ENCODE assay signal across 8 mouse cellular contexts in genomic region chr9:37613182-37613910, GRCm38 (mm10). TPM values are rescaled to one million over a fixed set of nuclear protein-coding genes. Genes with fewer than 3 reads are reported as not detected.
A peak's percentile ranks its signal among the peaks of the same experiment; 100 is the strongest.
DNase-seq lines count a peak whose midpoint lies in the region; ATAC-seq and TF ChIP-seq lines count a peak whose summit lies in the region.

Gene Spa17 (minus strand): TSS chr9:37613722.

- TF ChIP-seq RAD21 in CH12.LX (IDR thresholded peaks at IDR 0.05; ENCODE audit: low read depth, low read length): no peak

- dilution Hi-C loops in CH12.LX (cut with MboI; ENCODE audit: extremely low pct_ligation_motif_present, extremely low pct_unique_long_range_greater_than_20kb, low sequenced_read_pairs): no loop called here

- H3K27ac ChIP-seq in CH12.LX (ENCODE audit: insufficient read depth, low read depth): no peak within 1 kb of the TSS
- H3K27ac ChIP-seq in forebrain, embryonic 11.5 days (ENCODE audit: low read depth, low read length): peak within 1 kb of the TSS; percentile 73; the same call in 1 of the 2 replicates
- peak within 1 kb of the TSS; percentile 82 for H3K27ac ChIP-seq in heart, embryonic 16.5 days (ENCODE audit: low read length)
- H3K27ac ChIP-seq in liver, embryonic 15.5 days (replicated peaks): peak within 1 kb of the TSS; percentile 74
- peak within 1 kb of the TSS; percentile 39; the same call in 1 of the 2 replicates for H3K27ac ChIP-seq in neural tube, embryonic 12.5 days

- H3K9ac ChIP-seq in CH12.LX (ENCODE audit: insufficient read depth, low read depth): peak within 1 kb of the TSS; percentile 45; the same call in 1 of the 2 replicates
- H3K9ac ChIP-seq in forebrain, embryonic 11.5 days (ENCODE audit: low read length): peak within 1 kb of the TSS; percentile 86
- peak within 1 kb of the TSS; percentile 81 for H3K9ac ChIP-seq in heart, embryonic 16.5 days (ENCODE audit: low read length)
- peak within 1 kb of the TSS; percentile 65 for H3K9ac ChIP-seq in liver, embryonic 15.5 days
- peak within 1 kb of the TSS; percentile 79 for H3K9ac ChIP-seq in neural tube, embryonic 12.5 days

- H3K9me3 ChIP-seq in CH12.LX (replicated peaks; ENCODE audit: low read length): no peaks in the 10 kb centered on the region
- H3K9me3 ChIP-seq in forebrain, embryonic 11.5 days (ENCODE audit: control insufficient read depth, low read length): no peaks in the 10 kb centered on the region
- H3K9me3 ChIP-seq in heart, embryonic 16.5 days (replicated peaks; ENCODE audit: control insufficient read depth, low read length): no peaks in the 10 kb centered on the region
- no peaks in the 10 kb centered on the region for H3K9me3 ChIP-seq in liver, embryonic 15.5 days (replicated peaks)
- H3K9me3 ChIP-seq in neural tube, embryonic 12.5 days: no peaks in the 10 kb centered on the region

- TF ChIP-seq EP300 in CH12.LX (IDR thresholded peaks at IDR 0.05; ENCODE audit: low read length): no peak; the same call in 1 of the 2 replicates

- peak within 1 kb of the TSS; percentile 62 to 81 (median 75) for H3K4me3 ChIP-seq in CH12.LX (replicated peaks in 1 of 3; ENCODE audit: low read depth in 2 of 3, low read length in 2 of 3, poor library complexity in 1 of 3)
- peak within 1 kb of the TSS; percentile 67 for H3K4me3 ChIP-seq in forebrain, embryonic 11.5 days (ENCODE audit: low read depth, low read length)
- peak within 1 kb of the TSS; percentile 76 for H3K4me3 ChIP-seq in heart, embryonic 16.5 days (ENCODE audit: low read length)
- H3K4me3 ChIP-seq in liver, embryonic 15.5 days (replicated peaks): peak within 1 kb of the TSS; percentile 74
- peak within 1 kb of the TSS; percentile 56 for H3K4me3 ChIP-seq in neural tube, embryonic 12.5 days

- peak within 1 kb of the TSS; percentile 66 for H3K4me2 ChIP-seq in CH12.LX (ENCODE audit: insufficient read depth, low read depth, poor library complexity, severe bottlenecking)
- H3K4me2 ChIP-seq in forebrain, embryonic 11.5 days (ENCODE audit: low read depth, low read length, severe bottlenecking): peak within 1 kb of the TSS; percentile 79
- peak within 1 kb of the TSS; percentile 93 for H3K4me2 ChIP-seq in heart, embryonic 16.5 days (ENCODE audit: low read depth, low read length)
- peak within 1 kb of the TSS; percentile 92 for H3K4me2 ChIP-seq in liver, embryonic 15.5 days
- peak within 1 kb of the TSS; percentile 72 for H3K4me2 ChIP-seq in neural tube, embryonic 12.5 days (replicated peaks)

- no peak for TF ChIP-seq CTCF in CH12.LX (conservative IDR thresholded peaks at IDR 0.05 in 1 of 2, IDR thresholded peaks at IDR 0.05 in 1 of 2; ENCODE audit: low read depth in 2 of 2, low read length in 2 of 2)

- under 1% methylated on average over 45 of the region's 45 CpGs for WGBS in forebrain, embryonic 11.5 days
- WGBS in heart, embryonic 16.5 days: under 1% methylated on average over 45 of the region's 45 CpGs
- WGBS in liver, embryonic 15.5 days (ENCODE audit: insufficient replicate concordance): under 1% methylated on average over 45 of the region's 45 CpGs
- under 1% methylated on average over 45 of the region's 45 CpGs for WGBS in neural tube, embryonic 12.5 days

- peak; percentile 89 for DNase-seq in CH12.LX (ENCODE audit: extremely low read depth)
- peak; percentile 81 for DNase-seq in c-Kit-positive CD71-positive TER-119-negative erythroid progenitor cells, embryonic 14.5 days (ENCODE audit: low read depth)
- DNase-seq in forebrain, embryonic 11.5 days (ENCODE audit: low spot score): peak; percentile 95
- DNase-seq in kidney, postnatal 36 days: peak; percentile 92 to 95
- peak; percentile 88 for DNase-seq in telencephalon, adult 2 months (ENCODE audit: low read depth, low spot score)

- H3K79me2 ChIP-seq in CH12.LX (replicated peaks; ENCODE audit: control insufficient read depth, extremely low read depth, insufficient read depth, poor library complexity, severe bottlenecking): no peaks in the 10 kb centered on the region

- no peaks in the 10 kb centered on the region for H3K27me3 ChIP-seq in CH12.LX (replicated peaks)
- no peaks in the 10 kb centered on the region for H3K27me3 ChIP-seq in forebrain, embryonic 11.5 days (ENCODE audit: control insufficient read depth, insufficient read depth, low read length)
- H3K27me3 ChIP-seq in heart, embryonic 16.5 days (ENCODE audit: control insufficient read depth, insufficient read depth, low read length): no peaks in the 10 kb centered on the region
- H3K27me3 ChIP-seq in liver, embryonic 15.5 days: no peaks in the 10 kb centered on the region
- no peaks in the 10 kb centered on the region for H3K27me3 ChIP-seq in neural tube, embryonic 12.5 days (replicated peaks)

- peaks cover 0 to 4% of the 10 kb centered on the region in 2 experiments for H3K36me3 ChIP-seq in CH12.LX (replicated peaks in 1 of 2; ENCODE audit: control insufficient read depth in 1 of 2, insufficient read depth in 1 of 2, low read length in 1 of 2)
- no peaks in the 10 kb centered on the region for H3K36me3 ChIP-seq in forebrain, embryonic 11.5 days (ENCODE audit: control insufficient read depth, insufficient read depth, low read length)
- no peaks in the 10 kb centered on the region for H3K36me3 ChIP-seq in heart, embryonic 16.5 days (ENCODE audit: control insufficient read depth, insufficient read depth)
- H3K36me3 ChIP-seq in liver, embryonic 15.5 days (replicated peaks): no peaks in the 10 kb centered on the region
- H3K36me3 ChIP-seq in neural tube, embryonic 12.5 days: no peaks in the 10 kb centered on the region

- peak; percentile 52 for TF ChIP-seq POLR2A in CH12.LX (IDR thresholded peaks at IDR 0.05; ENCODE audit: low read depth, low read length)

- in situ Hi-C loops in CH12.LX (cut with MboI; ENCODE audit: low pct_ligation_motif_present, low pct_unique_long_range_greater_than_20kb, low sequenced_read_pairs): no loop called here

- peaks cover 0 to 13% of the 10 kb centered on the region in 2 experiments; a peak in 2 of 4 replicates for H3K4me1 ChIP-seq in CH12.LX (ENCODE audit: control insufficient read depth in 1 of 2, insufficient read depth in 2 of 2)
- peaks cover 7% of the 10 kb centered on the region; the same call in 1 of the 2 replicates for H3K4me1 ChIP-seq in forebrain, embryonic 11.5 days (replicated peaks; ENCODE audit: control insufficient read depth, insufficient read depth, low read length)
- H3K4me1 ChIP-seq in heart, embryonic 16.5 days (ENCODE audit: control insufficient read depth, insufficient read depth, low read length): peaks cover 7% of the 10 kb centered on the region; the same call in 1 of the 2 replicates
- peaks cover 23% of the 10 kb centered on the region for H3K4me1 ChIP-seq in liver, embryonic 15.5 days (replicated peaks)
- H3K4me1 ChIP-seq in neural tube, embryonic 12.5 days: peaks cover 5% of the 10 kb centered on the region

- peak; percentile 96 for ATAC-seq in forebrain, embryonic 11.5 days (replicated peaks; ENCODE audit: low FRiP score)
- peak; percentile 98 for ATAC-seq in heart, embryonic 16.5 days (replicated peaks; ENCODE audit: extremely low read depth, insufficient read depth, low FRiP score)
- peak; percentile 92 for ATAC-seq in liver, embryonic 15.5 days (ENCODE audit: insufficient read depth)
- peak; percentile 95 for ATAC-seq in neural tube, embryonic 12.5 days (ENCODE audit: low FRiP score, low read depth)

TF ChIP-seq in CH12.LX, 34 proteins besides CTCF, POLR2A, EP300 and RAD21 (continues in another document):
- TF ChIP-seq USF1 (IDR thresholded peaks at IDR 0.05; ENCODE audit: low read depth, low read length) (no peak), GABPA (IDR thresholded peaks at IDR 0.05; ENCODE audit: insufficient replicate concordance, low read depth, low read length) (no peak), UBTF (IDR thresholded peaks at IDR 0.05; ENCODE audit: low read depth, low read length) (peak; percentile 74; the same call in 1 of the 2 replicates), MYC (IDR thresholded peaks at IDR 0.05; ENCODE audit: low read depth, low read length) (0 out of 2 replicates have a peak, but pooled peaks have one; percentile 58), ZKSCAN1 (IDR thresholded peaks at IDR 0.05; ENCODE audit: borderline replicate concordance, low read depth, low read length) (no peak; the same call in 1 of the 2 replicates), PAX5 (IDR thresholded peaks at IDR 0.05; ENCODE audit: low read length) (no peak), HCFC1 (IDR thresholded peaks at IDR 0.05; ENCODE audit: low read depth, low read length) (peak; percentile 82), NELFE (IDR thresholded peaks at IDR 0.05; ENCODE audit: low read depth, low read length) (0 out of 2 replicates have a peak, but pooled peaks have one; percentile 44), BHLHE40 (IDR thresholded peaks at IDR 0.05; ENCODE audit: low read depth, low read length) (0 out of 2 replicates have a peak, but pooled peaks have one; percentile 18), E2F4 (IDR thresholded peaks at IDR 0.05; ENCODE audit: insufficient replicate concordance, low read depth, low read length) (no peak), TCF12 (IDR thresholded peaks at IDR 0.05; ENCODE audit: low read depth, low read length) (peak; percentile 29; the same call in 1 of the 2 replicates), CHD2 (IDR thresholded peaks at IDR 0.05; ENCODE audit: low read length) (no peak), USF2 (conservative IDR thresholded peaks at IDR 0.05; ENCODE audit: low read depth, low read length) (no peak), JUN (IDR thresholded peaks at IDR 0.05; ENCODE audit: insufficient read depth, low read depth, low read length) (no peak), ETS1 (conservative IDR thresholded peaks at IDR 0.05; ENCODE audit: low read depth, low read length) (peak; percentile 26; the same call in 1 of the 2 replicates), ZMIZ1 (IDR thresholded peaks at IDR 0.05; ENCODE audit: low read depth, low read length) (0 out of 2 replicates have a peak, but pooled peaks have one; percentile 27), CHD1 (IDR thresholded peaks at IDR 0.05; ENCODE audit: low read depth, low read length) (no peak), TBP (conservative IDR thresholded peaks at IDR 0.05; ENCODE audit: low read depth, low read length) (no peak), RCOR1 (conservative IDR thresholded peaks at IDR 0.05; ENCODE audit: low read depth, low read length) (no peak), MEF2A (IDR thresholded peaks at IDR 0.05; ENCODE audit: borderline replicate concordance, low read depth, low read length) (peak; percentile 56; the same call in 1 of the 2 replicates), MAX (IDR thresholded peaks at IDR 0.05; ENCODE audit: low read length) (peak; percentile 18; the same call in 1 of the 2 replicates)

RNA-seq across cellular contexts. Expression of gene Spa17, which starts in this region (rescaled TPM):
- 0.47 and 1.3 TPM in 2 replicates for total RNA-seq in CH12.LX (2012; rRNA removed)
- 1.4 and 2.3 TPM in 2 replicates for total RNA-seq in CH12.LX (2014; rRNA removed)
- 3.2 and 4.1 TPM in 2 replicates for polyA plus RNA-seq in CH12.LX (2012; ENCODE audit: insufficient read length, low read depth)
- polyA plus RNA-seq in forebrain, embryonic 11.5 days (2014; fragmentation: Nextera tagmentation; extraction: Ambion mirVana): 16.7 and 20.6 TPM in 2 replicates
- 7.6 and 7.9 TPM in 2 replicates for polyA plus RNA-seq in heart, embryonic 16.5 days (2015; fragmentation: Nextera tagmentation; extraction: Ambion mirVana)
- polyA plus RNA-seq in liver, embryonic 15.5 days (2015; fragmentation: Nextera tagmentation; extraction: Ambion mirVana): 1.3 and 1.5 TPM in 2 replicates
- 14.0 and 17.0 TPM in 2 replicates for polyA plus RNA-seq in neural tube, embryonic 12.5 days (2016; fragmentation: Nextera tagmentation; extraction: Ambion mirVana)
